ENCODE assay signal across 8 mouse cellular contexts in genomic region chr2:168677650-168678049, GRCm38 (mm10).
DNase-seq lines count a peak whose midpoint lies in the region; ATAC-seq lines count a peak whose summit lies in the region.

No protein-coding gene starts in this region.

- no peak overlapping the region for H3K9ac ChIP-seq in forebrain, embryonic 16.5 days (replicated peaks; ENCODE audit: low read depth, low read length)
- peak overlapping the region; percentile 12; the same call in 1 of the 2 replicates for H3K9ac ChIP-seq in midbrain, embryonic 11.5 days (ENCODE audit: low read length)

- H3K27ac ChIP-seq in forebrain, embryonic 16.5 days (ENCODE audit: low read length), result peak overlapping the region; percentile 94
- H3K27ac ChIP-seq in midbrain, embryonic 11.5 days (ENCODE audit: low read depth, low read length), result peak overlapping the region; percentile 62

- no peak overlapping the region for H3K4me2 ChIP-seq in forebrain, embryonic 16.5 days (ENCODE audit: low read length)
- H3K4me2 ChIP-seq in midbrain, embryonic 11.5 days, result no peak overlapping the region

- peaks cover 33% of the 10 kb centered on the region for H3K36me3 ChIP-seq in forebrain, embryonic 16.5 days (ENCODE audit: control insufficient read depth, insufficient read depth)
- H3K36me3 ChIP-seq in midbrain, embryonic 11.5 days (ENCODE audit: control insufficient read depth, insufficient read depth, low read length), result peaks cover 18% of the 10 kb centered on the region

- no peaks in the 10 kb centered on the region for H3K27me3 ChIP-seq in forebrain, embryonic 16.5 days (replicated peaks; ENCODE audit: control insufficient read depth, insufficient read depth, low read length)
- no peaks in the 10 kb centered on the region for H3K27me3 ChIP-seq in midbrain, embryonic 11.5 days (ENCODE audit: control insufficient read depth, insufficient read depth, low read length)

- H3K9me3 ChIP-seq in forebrain, embryonic 16.5 days (ENCODE audit: control insufficient read depth, low read length), result peaks cover 2% of the 10 kb centered on the region; the same call in 1 of the 2 replicates
- H3K9me3 ChIP-seq in midbrain, embryonic 11.5 days (ENCODE audit: control insufficient read depth, low read length), result no peaks in the 10 kb centered on the region

- peaks cover 28% of the 10 kb centered on the region for H3K4me1 ChIP-seq in forebrain, embryonic 16.5 days (replicated peaks; ENCODE audit: control insufficient read depth, insufficient read depth, low read length)
- peaks cover 13% of the 10 kb centered on the region for H3K4me1 ChIP-seq in midbrain, embryonic 11.5 days (ENCODE audit: control insufficient read depth, insufficient read depth, low read length)

- WGBS in forebrain, embryonic 16.5 days, result 27% methylated on average over 9 of the region's 9 CpGs
- WGBS in midbrain, embryonic 11.5 days, result 38% methylated on average over 9 of the region's 9 CpGs

- no peak overlapping the region for H3K4me3 ChIP-seq in forebrain, embryonic 16.5 days (replicated peaks; ENCODE audit: low read length)
- no peak overlapping the region for H3K4me3 ChIP-seq in midbrain, embryonic 11.5 days (ENCODE audit: low read depth, low read length)

- peak; percentile 97 for DNase-seq in brain, adult 2 months (ENCODE audit: low read depth, low spot score)
- DNase-seq in cerebellum, adult 9-11 months, result peak; percentile 96
- DNase-seq in midbrain, embryonic 11.5 days (ENCODE audit: low spot score, missing footprints), result no peak
- DNase-seq in adipocyte (ENCODE audit: low spot score), result no peak
- DNase-seq in layer of hippocampus, adult 11-12 months (ENCODE audit: low spot score), result no peak
- no peak for DNase-seq in urinary bladder, postnatal 25 days (ENCODE audit: low spot score)
- DNase-seq in testis, postnatal 10 days (ENCODE audit: low spot score), result no peak

- peak; percentile 55 for ATAC-seq in forebrain, embryonic 16.5 days
- peak; percentile 90 for ATAC-seq in midbrain, embryonic 11.5 days (ENCODE audit: low FRiP score)

Comparison
In these comparisons a context has a peak if more than half of its experiments do, and no peak if none do; other contexts are left out.
1. DNase-seq: peak in brain, adult 2 months (single experiment) and cerebellum, adult 9-11 months (single experiment); none in midbrain, embryonic 11.5 days (single experiment), adipocyte (single experiment), layer of hippocampus, adult 11-12 months (single experiment), urinary bladder, postnatal 25 days (single experiment) and testis, postnatal 10 days (single experiment).